Mouse (Mus musculus) 3134 (cell line): Measurements from ENCODE around the gene Ntn1.

Source experiments
- DNase-seq: peaks from one replicate; pipeline ENCODE4 v3.0.0-alpha.2; 2011; ENCODE audit warnings: low spot score; ENCODE audit not compliant: insufficient read length; ENCODE audit errors: extremely low read depth

The Ntn1 gene

DNA sequence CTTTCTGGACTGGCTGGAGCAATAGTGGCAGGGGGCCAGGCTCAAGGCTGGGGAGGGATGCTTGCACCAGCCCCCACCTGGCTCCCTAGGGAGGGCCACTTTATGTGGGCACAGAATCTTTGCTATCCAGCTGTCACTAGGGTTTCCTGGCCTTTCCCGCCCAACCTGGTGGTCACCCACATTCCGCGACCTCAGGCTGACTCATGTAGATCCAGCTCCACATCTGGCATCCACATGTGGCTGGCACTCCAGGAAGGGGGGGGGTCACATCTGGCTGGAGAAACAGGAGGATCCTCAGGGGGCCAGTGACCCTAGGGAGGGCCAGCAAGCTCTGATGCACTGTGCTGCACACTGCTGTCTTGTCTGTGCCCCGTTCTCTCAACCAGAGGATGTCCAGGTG, 179.9 kb downstream of the Ntn1 start:
- peak; percentile 84 for DNase-seq

DNA sequence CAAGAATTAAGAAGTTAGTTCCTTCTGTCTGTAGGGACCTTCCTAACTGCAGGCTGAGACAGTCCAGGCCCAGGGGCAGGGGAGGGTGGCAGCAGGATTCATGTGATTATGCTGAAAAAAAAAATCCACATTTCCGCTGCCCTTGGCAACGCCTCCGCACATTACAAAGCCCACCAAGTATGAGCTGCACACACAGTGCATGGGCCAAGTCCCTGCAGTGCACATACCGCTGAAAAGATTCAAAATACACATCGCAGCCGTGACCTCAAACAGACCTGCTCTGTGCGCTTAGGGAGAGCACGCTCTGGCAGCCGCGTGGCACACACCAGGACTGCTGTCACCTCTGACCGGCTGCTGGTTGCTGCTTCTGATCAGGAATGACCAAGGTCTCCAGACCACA, 184.6 kb downstream of the Ntn1 start:
- no peak for DNase-seq

GRCm38 (mm10) chr11:68215206-68215912, 185.3 kb downstream of the Ntn1 start:
- no peak for DNase-seq

GRCm38 (mm10) chr11:68214496-68215205, 186.0 kb downstream of the Ntn1 start:
- no peak for DNase-seq

DNA sequence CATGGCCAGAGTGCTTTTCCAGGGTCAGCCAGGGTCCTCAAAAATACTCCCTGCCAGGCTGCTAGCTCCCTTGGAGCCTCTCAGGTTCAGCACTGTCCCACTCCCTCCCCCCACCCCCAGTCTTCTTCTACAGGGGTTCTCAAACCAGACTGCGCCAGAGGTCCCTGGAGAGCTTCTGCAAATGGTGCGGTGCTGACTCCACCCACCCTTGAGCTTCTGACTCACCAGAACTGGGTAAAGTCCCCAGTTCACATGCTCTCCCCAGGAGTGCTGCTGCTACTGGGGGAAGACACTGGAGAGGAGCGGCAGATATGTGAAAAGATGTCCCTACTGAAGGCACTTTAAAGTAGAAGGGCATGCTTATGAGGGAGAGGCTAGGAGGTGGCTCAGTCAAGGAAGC, 186.7 kb downstream of the Ntn1 start:
- DNase-seq: peak; percentile 55

DNA sequence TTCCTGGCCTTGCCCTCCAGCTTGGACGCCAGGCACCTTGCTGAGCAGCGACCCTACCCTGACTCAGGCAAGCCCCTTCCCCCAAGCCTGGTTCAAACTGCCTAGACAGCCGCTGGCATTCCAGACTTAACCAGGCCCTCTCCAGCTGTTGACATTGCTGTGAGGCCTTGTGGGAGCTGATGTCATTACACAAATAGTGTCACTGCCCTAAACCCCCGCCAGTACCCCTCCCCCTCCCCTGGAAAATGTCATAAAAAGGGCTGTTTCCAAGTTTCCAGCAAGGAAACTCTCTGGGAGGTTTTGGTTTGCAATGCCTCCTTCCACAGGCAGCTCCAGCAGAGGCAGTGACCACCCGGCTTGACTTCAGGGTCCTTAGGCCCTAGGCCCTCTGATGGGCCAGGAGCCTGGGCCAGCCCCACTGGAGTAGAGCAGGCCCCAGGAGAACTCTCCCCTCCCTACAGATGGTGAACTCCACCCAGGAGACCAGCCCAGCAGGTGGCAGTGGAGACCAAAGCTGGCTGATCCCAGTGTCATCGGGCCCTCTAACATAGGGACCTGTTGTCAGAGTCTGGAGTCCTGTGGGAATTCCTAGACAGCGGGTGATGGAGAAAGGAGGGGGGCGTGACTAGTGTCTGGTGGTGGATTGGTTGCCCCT, 188.6 kb downstream of the Ntn1 start:
- DNase-seq: peak; percentile 64

DNA sequence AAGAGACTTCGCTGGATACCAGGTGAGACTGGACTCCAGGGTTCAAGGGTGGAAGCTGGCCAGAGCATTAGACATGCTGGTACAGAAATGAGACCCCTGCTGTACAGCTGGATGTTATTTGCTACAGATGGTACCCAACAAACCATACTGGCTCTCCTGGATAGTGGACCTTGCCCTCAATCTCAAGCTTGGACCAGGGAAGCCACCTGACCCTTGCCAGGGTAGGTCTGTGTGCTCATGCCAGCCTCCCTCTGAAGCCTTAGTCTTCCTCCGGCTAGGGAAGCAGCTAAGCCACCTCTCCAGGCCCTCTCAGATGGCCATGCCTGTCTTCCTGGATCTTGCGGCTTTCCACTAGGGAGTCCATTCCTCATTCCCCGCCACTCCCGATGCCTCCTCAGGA, 189.9 kb downstream of the Ntn1 start:
- DNase-seq: no peak

- no peak for DNase-seq
Measured at GRCm38 (mm10) chr11:68209506-68209905, 191.1 kb downstream of the Ntn1 start.

DNA sequence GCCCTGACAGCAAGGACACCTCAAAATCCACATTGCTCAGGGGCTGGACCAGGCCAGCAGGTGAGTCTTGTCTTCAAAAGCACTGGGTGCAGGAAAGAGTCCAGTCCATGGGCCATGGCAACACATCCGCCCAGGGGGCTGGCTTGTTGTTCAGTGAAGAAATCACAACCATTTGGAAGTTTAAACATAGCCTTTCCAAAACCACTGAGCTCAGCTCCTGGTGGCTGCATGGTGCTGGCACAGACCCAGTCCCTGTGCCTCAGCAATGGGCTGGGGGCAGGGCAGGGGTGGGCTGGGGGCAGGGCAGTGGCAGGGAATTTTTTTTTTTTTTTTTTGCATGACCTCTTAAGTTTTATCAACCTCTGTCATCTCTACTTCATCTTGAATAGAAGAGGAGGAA, 192.0 kb downstream of the Ntn1 start:
- no peak for DNase-seq

DNA sequence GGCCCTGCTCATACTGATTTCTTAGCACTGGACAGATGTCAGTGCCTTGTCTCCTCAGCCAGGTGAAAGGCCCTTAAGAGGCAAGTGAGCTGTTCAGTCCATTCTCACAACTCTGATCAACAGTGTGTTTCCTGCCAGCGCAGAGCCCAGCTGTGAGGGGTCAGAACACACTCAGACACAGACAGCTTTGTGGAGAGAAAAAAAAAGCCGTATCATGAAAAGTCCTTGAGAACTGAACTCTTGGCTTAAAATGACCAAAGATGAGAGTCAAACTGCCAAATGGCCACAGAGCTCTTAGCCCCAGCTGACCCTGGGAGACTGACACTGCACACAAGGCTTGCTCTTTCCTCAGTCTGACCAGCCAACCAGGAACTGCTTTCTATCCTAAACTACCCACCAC, 192.6 kb downstream of the Ntn1 start:
- no peak for DNase-seq

DNA sequence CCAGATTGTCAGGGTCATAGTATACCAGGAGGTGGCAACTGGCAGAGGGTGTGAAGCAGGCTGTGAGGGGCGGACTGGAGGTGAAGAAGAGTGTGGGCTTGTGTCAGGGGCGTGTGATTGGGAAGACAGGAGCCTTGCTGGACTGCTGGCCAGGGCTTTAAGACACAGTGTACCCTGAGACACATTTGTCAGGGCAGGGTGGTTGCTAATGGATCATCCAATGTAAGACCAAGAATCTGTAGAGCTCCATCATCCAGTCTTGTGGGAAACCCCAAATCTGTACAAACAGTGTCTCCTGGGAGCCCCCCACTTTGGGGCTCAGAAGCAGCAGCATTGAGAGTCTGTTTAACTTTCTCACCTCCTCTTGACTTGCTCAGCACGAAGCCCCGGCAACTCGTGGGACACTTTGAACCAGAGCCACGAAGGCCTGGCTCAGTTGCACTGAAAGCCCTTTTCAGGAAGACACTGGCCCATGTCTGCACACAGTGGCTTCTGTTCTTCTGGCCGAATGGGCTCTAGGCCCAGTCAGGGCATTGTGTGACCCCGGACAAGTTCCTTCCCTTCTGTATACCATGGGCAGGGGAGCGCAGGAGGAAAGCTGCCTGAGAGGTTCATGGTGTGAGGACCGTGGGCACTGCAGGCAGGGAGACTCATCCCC, 194.9 kb downstream of the Ntn1 start:
- DNase-seq: no peak

GRCm38 (mm10) chr11:68204407-68204806, 196.2 kb downstream of the Ntn1 start:
- DNase-seq: no peak

GRCm38 (mm10) chr11:68203658-68204315, 196.8 kb downstream of the Ntn1 start:
- DNase-seq: no peak

- DNase-seq: no peak
Measured at GRCm38 (mm10) chr11:68202561-68202960, 198.1 kb downstream of the Ntn1 start.

DNA sequence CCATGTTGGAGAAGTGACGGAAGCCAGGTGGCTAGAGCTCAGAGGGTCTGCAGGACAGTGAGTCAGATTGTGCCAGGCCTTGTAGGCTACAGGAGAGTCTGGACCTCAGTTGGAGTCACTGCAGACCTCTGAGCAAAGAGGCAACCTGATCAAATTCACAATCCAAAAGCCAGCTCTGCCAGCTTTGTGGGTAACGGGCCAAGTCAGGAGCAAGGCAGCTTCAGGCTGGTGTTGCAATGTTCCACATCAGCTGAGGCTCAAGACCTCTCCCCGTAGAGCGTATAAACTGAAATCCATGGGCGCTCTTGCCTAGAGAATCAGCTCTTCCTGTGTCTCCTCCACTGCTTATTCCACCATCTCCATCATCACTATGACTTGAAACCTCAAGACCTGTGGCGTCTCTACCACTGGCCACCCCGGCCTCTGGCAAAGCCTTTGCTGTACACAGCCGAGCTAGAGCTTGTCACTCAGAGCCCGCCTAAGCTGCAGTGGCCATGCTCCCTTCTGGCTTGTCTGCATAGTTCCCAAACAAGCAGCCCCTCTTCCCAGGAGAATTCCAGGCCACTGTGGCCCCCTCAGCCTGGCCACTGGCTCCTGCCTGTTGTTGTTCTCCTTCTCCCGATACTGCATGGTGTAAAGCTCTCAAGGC, 198.7 kb downstream of the Ntn1 start:
- DNase-seq: no peak

- no peak for DNase-seq
Measured at GRCm38 (mm10) chr11:68201063-68201462, 199.6 kb downstream of the Ntn1 start.

DNA sequence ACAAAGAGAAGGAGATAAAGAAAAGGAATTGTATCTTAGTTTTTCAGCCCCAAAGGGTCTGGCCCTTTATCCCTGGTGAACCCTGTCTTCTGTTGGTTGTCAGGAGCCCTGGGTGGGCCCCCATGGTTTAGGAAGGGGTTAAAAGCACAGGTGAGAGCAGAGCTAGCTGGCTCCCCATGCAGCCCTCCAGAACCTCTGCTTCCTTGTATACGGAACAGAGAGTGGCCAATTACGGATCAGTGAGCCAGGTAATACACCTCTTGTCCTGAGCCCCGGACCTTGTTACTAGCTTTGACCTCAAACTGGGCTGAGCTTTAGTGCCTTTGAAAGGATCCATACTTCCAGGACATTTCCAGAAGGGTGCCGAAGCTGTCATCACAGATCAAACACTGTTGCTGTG, 200.1 kb downstream of the Ntn1 start:
- no peak for DNase-seq

DNA sequence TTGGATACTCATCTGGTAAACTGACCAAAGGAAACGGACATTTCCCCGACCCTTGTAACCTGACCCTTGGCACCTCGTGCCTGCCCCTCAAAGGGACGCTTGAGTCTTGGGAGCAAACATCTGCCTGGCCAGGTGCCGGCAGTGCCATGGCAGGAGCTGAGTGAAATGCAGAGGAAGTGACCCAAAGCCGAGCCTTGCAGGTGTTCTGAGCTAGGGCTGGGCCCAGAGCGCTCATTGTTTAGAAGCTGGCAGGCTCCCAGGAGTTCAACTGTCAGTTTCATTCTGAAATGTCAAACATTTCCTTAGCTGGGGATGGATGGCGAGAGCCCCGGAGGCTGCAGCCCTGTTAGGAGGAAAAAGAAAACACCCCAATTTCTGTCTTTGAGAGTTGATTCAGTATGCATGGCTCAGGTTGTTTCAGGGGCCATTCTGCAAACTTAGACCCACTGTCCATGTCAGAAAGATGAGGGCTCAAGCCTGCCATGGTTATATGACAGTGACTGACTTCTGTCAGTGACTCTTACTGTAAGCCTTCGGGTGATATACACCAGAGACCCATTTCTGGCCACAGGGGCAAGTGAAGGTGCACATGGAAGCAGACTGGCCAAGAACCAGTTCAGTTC, 200.7 kb downstream of the Ntn1 start:
- no peak for DNase-seq

DNA sequence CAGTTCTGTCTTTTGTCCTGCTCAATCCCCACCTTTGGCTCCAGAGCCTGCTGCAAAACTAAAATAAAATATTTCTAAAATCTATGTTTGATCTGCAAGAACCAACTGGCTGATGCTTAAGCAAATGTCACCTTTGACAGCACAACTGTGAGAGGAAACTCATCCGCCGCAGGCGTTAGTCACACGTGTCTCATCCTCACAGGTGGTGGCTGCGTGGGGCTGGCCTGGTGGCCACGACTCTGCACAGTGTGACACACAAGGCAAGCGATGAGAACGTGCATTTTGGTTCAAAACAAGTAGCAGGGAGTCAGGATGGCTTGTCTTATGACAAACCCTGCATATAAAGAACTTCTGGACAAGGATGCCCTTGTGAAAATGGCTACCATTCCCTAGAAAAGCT, 201.5 kb downstream of the Ntn1 start:
- no peak for DNase-seq

GRCm38 (mm10) chr11:68198696-68199095, 201.9 kb downstream of the Ntn1 start:
- DNase-seq: no peak
